8 mouse cellular contexts compared by ENCODE assay signal in genomic region chr3:142475913-142476312, GRCm38 (mm10). TPM values are rescaled to one million over a fixed set of nuclear protein-coding genes. Genes with fewer than 3 reads are reported as not detected.
DNase-seq lines count a peak whose midpoint lies in the region; ATAC-seq lines count a peak whose summit lies in the region.
"Had no signal": no experiment of that assay in that cellular context is flagged by ENCODE, and none has a peak within 500 bp of the region (broad histone marks: within the 10 kb centered on the region; RNA-seq: fewer than 3 reads in every experiment).

No protein-coding gene starts in this region.

- no peak overlapping the region for H3K4me2 ChIP-seq in liver, embryonic 13.5 days
- H3K4me2 ChIP-seq: hindbrain, embryonic 15.5 days had no signal

- no peak overlapping the region for H3K4me3 ChIP-seq in liver, embryonic 13.5 days (replicated peaks)
- H3K4me3 ChIP-seq: hindbrain, embryonic 15.5 days had no signal

- no peaks in the 10 kb centered on the region for H3K9me3 ChIP-seq in liver, embryonic 13.5 days (replicated peaks)
- H3K9me3 ChIP-seq: hindbrain, embryonic 15.5 days had no signal

- no peaks in the 10 kb centered on the region for H3K27me3 ChIP-seq in liver, embryonic 13.5 days
- H3K27me3 ChIP-seq: hindbrain, embryonic 15.5 days had no signal

- peak; percentile 73 for DNase-seq in urinary bladder, postnatal 25 days (ENCODE audit: low spot score)
- no peak for DNase-seq in urinary bladder, adult 2 months (ENCODE audit: low spot score)
- DNase-seq in adrenal gland, postnatal 25 days: peak; percentile 67
- peak; percentile 21 to 75 for DNase-seq in kidney, adult 8-10 months
- DNase-seq in liver, embryonic 13.5 days: peak; percentile 15
- peak; percentile 54 to 75 for DNase-seq in right cerebral cortex, postnatal 10 days (ENCODE audit: low spot score in 2 of 2)

- no peak overlapping the region for H3K9ac ChIP-seq in liver, embryonic 13.5 days
- H3K9ac ChIP-seq: hindbrain, embryonic 15.5 days had no signal

- ATAC-seq in erythroid progenitor cell, adult 5-6 weeks (replicated peaks; ENCODE audit: low FRiP score, poor library complexity, severe bottlenecking): 0 out of 2 replicates have a peak, but pooled peaks have one; percentile 36
- ATAC-seq in liver, embryonic 13.5 days (ENCODE audit: low read depth): no peak

- no peaks in the 10 kb centered on the region for H3K36me3 ChIP-seq in liver, embryonic 13.5 days
- H3K36me3 ChIP-seq: hindbrain, embryonic 15.5 days had no signal

- WGBS in liver, embryonic 13.5 days (ENCODE audit: insufficient replicate concordance): 14% methylated on average over 4 of the region's 4 CpGs

- H3K27ac ChIP-seq in liver, embryonic 13.5 days: no peak overlapping the region
- H3K27ac ChIP-seq: hindbrain, embryonic 15.5 days had no signal

- H3K4me1 ChIP-seq in liver, embryonic 13.5 days (replicated peaks): no peaks in the 10 kb centered on the region
- H3K4me1 ChIP-seq: hindbrain, embryonic 15.5 days had no signal

RNA-seq across cellular contexts. Expression of gene Gbp5, which starts 17.9 kb away (rescaled TPM):
- polyA plus RNA-seq in urinary bladder, adult 2 months (2012; rRNA removed): 18.0 and 31.9 TPM in 2 replicates
- 1.7 and 2.5 TPM in 2 replicates for total RNA-seq in adrenal gland, postnatal 25 days (2021)
- not detected in 2 replicates for total RNA-seq in erythroid progenitor cell, adult 5-6 weeks (2015; ENCODE audit: low replicate concordance)
- total RNA-seq in erythroid progenitor cell, adult 5-6 weeks (2017; ENCODE audit: low replicate concordance): 1.1 and 3.5 TPM in 2 replicates
- polyA plus RNA-seq in liver, embryonic 13.5 days (2015; fragmentation: Nextera tagmentation; extraction: Ambion mirVana): 0.03 and 0.09 TPM in 2 replicates

RNA-seq across cellular contexts. Expression of gene Gbp7, which starts 54.2 kb away (rescaled TPM):
- 8.4 and 19.1 TPM in 2 replicates for polyA plus RNA-seq in urinary bladder, adult 2 months (2012; rRNA removed)
- 11.0 and 15.8 TPM in 2 replicates for total RNA-seq in adrenal gland, postnatal 25 days (2021)
- 15.1 and 20.9 TPM in 2 replicates for total RNA-seq in erythroid progenitor cell, adult 5-6 weeks (2015; ENCODE audit: low replicate concordance)
- total RNA-seq in erythroid progenitor cell, adult 5-6 weeks (2017; ENCODE audit: low replicate concordance): 16.0 and 22.7 TPM in 2 replicates
- 3.1 and 3.2 TPM in 2 replicates for polyA plus RNA-seq in liver, embryonic 13.5 days (2015; fragmentation: Nextera tagmentation; extraction: Ambion mirVana)
